Mouse (Mus musculus) common myeloid progenitor, adult 5-6 weeks (primary cell): Measurements from ENCODE around the gene Plekha5. TPM values are rescaled to one million over a fixed set of nuclear protein-coding genes. Genes with fewer than 3 reads are reported as not detected.
A peak's percentile ranks its signal among the peaks of the same experiment; 100 is the strongest.

Source experiments
- ATAC-seq: replicated peaks from 2 replicates; pipeline ENCODE4 v1.8.0; 2016; ENCODE audit warnings: low read depth, mild to moderate bottlenecking, moderate TSS enrichment, inconsistent platforms; ENCODE audit not compliant: poor library complexity, severe bottlenecking
- total RNA-seq: library from RNA; stranded (forward); fragments of 200-1000, 187-1606 nt; gene quantifications from 2 replicates; pipeline ENCODE4 v1.2.3, GENCODE M21; 2017

Plekha5 gene
- total RNA-seq: 15.6 and 15.7 TPM in 2 replicates

DNA sequence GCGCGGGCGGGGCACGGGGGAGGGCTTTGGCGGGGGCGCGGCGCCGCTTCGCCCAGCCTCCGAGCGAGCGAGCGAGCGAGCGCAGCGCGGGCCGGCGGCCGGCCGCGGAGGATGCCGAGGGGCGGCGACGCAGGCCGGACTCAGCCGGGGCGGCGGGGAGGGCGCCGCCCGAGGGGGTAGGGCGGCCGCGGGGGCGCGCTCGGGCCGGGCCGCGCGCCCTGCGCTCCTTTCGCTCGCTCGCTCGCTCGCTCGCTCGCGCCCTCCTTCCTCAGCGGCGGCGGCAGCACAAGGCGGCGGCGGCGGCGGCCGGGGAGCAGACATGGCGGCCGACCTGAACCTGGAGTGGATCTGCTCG is at the start of gene Plekha5:
Gene Plekha5 (plus strand): TSS at position 209 of the 355 bp plus-strand sequence.
- ATAC-seq: peak; percentile 52

DNA sequence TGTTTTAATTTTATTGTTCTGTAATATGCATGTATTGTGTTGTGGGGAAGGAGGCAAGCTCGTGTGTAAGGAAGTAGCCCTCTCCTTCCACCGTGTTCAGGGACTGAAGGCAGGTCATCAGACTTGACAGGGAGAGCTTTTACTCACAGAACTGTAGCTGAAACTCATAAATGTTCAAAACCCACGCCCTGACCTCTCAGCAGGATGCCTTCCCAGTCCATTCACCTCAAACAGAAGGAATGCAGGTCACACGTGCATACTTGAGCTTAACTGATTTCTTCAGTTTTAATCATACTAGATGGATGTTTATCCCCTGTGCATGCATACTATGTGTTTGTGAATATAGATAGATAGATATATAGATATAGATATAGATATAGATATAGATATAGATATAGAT is 48.2 kb upstream of the Plekha5 start:
- ATAC-seq: no peak

DNA sequence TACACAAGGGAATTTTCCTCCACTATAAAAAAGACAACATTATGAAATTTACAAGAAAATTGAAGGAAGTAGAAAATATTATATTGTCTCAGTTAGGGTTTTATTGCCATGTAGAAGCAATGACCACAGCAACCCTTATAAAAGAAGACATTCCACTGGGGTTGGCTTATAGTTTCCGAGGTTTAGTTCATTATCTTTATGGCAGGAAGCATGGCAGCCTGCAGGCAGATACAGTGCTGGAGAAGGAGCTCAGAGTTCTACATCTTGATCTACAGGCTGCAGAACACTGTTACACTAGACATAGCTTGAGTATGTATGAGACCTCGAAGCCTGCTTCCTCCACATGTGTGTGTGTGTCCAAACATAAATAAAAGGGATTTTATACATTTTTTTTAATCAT is 43.3 kb upstream of the Plekha5 start:
- peak; percentile 29; the same call in 1 of the 2 replicates for ATAC-seq

DNA sequence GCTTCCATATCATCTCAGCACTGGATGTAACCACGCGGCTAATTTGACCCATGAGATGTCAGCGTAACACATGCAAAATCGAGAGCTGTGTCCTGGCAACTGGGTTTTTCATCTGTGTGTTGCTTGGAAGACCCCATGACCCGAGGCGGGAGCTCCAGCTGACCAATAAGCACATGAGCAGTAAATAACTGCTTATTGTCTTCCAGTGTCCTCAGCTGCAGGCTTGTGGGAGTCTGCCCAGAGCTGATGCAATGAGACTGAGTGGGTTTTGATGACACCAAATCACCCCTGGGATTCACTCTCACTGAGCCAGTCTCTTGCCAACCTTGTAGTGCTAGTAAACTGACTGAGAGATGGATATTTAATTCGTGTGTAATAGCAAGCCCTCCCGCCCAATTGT is 42.7 kb upstream of the Plekha5 start:
- no peak for ATAC-seq

DNA sequence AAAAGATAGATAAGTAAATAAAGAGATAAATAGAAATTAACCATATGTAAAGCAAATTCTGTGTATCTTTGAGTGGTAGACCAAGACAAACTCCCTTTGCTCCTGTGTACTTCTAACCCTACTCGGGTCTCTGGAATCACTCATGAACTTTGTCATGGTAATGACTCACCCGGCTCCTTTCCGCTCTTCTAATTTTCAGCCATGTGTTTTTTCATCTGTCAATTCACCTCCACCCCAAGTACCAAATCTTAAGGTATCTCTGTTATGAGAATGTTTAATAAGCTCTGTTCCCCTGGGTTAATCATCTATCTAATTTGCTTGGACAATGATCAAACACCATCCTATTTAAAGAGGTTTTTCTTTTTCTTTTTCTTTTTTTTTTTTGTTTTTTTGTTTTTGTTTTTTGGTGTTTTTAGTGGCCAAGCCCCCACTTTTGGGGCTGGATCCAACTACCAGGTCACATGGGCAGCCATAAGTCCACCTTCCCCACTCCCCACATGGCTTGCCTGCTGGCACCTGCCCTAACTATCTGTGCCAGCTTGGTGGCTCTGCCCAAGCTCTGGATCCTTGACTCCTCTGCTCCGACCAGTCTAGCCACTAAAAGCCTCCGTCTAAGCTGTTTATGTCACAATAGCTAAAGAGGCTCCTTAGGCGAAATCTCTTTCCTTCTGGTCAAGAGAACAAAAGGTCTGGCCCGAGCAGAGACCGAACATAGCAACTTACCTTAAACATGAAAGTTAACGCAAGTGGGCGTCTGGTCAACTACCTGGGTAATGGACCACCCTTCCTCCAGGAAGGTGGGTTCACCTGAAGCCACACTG is 40.1 kb upstream of the Plekha5 start:
- no peak for ATAC-seq

DNA sequence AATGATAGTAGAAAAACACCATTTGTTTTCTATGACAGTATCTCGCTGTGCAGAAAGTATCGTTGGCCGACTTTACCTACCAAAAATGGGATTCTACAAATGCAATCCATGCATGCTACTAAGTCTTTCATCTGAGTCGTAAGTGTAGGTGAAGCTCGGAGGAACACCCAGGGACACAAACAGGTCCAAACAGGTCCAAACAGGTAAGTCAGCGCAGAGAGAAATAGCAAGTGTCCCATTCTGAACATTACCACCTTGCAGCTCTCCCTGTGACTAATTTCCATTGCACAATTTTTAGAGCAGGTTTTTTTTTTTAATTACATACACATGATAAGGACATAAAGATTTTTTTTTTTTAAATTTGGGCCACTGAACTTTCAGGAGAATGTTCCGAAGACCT is 27.2 kb upstream of the Plekha5 start:
- no peak for ATAC-seq

DNA sequence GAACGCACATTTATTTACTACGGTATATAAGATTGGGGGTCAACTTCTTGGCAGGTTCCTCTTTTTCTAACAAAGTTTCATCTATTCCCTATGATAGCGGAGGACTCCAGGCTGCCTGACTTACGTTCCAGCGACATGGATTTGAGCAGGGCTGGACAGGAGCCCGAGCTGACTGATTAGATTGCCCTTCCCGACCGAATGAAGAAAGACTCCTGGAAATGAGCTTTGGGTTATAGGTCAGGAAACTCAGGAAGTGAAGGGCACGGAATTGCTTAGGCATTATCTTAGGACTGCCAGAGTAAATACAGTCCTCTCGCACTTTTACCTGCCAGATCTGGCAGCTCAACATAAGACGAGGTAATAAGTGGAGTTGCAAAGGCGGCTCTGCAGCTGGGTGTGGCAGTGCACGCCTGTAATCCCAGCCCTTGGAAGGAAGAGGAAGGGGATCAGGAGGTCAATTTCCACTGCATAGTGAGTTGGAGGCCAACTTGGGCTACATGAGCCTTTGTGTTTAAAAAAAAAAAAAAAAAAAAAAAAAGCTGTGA is 21.0 kb upstream of the Plekha5 start:
- ATAC-seq: no peak

DNA sequence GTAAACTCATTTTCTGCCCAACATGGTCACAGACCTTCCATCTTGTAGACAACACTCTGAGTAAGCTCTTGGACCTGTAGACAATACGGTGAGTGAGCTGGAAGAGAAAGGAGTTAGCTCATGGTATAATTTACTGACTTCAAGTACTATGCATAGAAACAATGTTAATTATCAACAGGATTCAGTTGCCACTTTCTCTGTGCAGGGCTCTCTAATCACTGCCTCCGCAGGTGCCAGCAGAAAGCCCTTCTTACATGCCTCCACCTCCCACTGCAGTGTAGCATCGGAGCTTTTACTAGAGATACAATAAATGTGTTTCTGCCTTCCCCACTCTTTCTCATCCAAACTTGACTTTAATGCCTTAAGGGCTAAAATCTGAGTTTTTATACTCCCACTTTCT is 11.9 kb upstream of the Plekha5 start:
- no peak for ATAC-seq

DNA sequence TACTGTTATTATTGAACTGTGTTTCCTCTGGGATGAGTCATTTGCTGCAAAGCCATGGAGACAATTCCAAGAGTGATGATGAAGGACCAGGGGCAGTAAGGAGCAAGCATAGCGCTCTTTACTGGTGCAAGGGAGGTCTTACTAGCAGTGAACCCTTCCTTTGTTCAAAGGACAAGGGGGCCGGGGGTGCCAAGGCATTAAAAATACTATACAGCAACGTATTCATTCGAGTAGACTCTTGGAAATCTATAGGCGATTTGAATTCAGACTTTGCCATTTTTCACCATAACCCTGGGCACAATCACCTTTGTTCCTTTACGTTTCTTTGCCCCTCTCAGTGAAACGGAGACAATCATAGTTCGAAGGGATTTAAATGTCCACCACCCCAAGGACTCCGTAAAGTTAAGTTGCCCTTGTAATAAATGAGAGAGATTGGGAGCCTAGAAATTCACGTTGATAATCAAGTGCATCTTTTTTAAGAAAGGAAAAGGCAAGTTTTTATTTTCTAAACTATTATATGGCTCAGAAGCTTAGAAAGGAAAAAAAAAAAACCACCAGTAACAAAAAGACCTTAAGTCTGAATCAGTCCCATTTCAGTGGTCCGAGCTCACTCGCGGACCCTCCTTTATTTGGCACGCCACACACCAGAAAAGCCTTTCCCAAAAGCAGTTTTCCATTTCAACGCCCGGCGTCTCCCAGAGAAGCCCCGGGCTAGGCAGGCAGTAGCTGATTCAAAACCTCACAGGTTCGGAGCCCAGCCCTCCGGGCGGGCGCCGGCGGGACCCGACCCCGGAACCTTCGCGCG is 611 bp upstream of the Plekha5 start:
- no peak; the same call in 1 of the 2 replicates for ATAC-seq

DNA sequence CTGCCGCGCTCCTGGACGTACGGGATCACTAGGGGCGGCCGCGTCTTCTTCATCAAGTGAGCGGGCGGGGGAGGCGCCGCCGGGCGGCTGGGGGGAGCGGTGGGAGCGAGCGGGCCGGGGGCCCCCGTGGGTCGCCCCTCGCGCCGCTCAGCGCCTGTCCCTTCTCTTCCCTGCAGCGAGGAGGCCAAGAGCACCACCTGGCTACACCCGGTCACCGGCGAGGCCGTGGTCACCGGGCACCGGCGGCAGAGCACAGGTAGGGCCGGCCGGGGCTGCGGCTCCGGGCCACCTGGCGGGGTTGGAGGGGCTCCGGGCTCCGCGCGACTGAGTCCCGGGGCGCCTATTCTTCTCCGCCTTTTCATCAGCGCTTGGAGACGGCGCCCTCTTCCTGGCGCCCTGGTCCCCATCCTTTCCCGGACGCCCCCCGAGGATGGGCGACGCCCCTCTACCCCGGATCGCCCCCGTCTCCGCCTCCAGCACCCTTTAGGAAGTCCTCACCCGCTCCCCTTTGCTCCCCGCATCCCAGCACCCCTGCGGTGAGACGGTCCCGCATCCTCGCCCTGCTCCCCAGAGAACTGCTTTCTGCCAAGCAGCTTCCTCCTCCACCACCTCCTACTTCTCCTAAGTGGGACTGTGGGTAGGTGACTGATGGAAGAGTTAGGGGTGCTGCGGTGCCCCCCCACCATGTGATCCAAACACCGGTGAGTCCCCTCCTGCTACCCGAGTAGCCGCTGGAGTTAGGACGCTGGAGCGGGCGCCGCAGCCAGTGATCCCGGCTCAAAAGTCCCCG is 542 bp downstream of the Plekha5 start:
- ATAC-seq: peak; percentile 61

DNA sequence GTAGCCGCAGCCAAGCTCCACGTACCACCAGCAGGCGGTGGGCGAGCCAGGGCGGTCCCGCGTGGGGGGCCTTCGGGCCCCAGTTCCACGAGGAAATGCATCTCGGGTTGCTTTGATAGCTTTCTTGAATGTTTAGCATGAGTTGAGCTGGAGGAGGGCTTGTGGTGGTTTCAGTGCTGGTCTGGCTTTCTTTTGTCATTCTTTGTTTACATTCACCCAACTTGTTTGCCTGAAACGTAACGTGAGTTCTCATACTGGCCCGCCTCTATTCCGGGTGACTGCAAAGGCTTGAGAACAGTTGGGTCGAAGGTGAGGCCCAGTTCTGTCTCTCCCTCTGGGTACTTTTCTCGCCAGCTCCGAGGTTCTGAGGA is 1.1 kb downstream of the Plekha5 start:
- ATAC-seq: peak; percentile 61

DNA sequence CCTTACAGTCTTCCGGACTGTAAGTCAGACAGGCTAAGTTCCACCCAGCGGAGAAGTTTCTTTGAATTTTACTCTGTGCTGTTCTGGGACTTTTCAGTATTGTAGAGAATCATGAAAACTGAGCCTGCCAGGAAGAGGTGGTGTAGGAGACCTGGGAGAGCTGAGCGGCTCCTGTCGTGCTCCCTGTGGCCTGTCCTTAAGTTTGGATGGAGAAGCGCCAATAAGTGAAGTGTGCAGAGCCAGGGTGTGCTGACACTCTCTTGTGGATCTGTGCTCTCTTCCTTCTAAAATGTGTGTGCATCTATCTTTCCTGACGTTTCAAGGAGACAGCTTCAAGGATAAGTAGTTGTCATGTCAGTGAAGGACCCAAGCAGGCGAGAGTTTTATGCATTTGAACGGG is 5.4 kb downstream of the Plekha5 start:
- no peak for ATAC-seq

DNA sequence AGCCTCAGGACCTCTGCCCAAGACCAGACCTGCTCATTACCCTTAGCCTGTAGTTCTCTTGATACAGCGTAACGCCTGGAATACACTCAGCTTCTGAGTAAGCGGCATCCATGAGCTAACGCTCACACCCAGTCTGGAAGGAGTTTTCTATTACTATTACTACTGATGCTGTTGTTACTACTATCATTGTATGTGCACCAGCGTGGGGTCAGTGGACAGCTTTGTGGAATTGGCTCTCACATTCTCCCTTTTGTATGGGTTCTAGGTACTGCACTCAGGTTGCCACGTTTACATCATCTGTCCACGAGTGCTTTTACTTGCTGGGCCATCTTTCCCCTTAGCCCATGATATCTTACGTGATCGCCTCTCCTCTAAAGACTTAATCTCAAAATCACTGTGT is 8.5 kb downstream of the Plekha5 start:
- no peak for ATAC-seq

DNA sequence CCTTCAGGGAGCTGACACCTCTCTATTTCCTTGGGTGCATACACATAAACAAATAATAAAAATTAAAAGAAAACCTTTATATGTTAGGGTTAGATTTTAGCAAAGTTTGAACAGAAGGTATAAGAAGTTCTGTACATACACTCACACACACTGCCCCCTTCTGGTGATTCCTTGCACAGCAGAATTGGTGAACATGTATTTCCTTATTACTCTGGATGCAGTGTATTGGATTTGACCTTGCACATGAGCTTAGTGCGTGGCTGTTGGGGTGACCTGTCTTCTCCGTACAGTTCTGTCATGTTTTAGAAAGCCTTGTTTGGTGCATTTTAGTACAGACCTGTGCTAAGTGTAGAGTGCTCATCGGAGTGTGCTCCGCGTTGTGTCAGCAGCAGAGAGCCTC is 19.5 kb downstream of the Plekha5 start:
- peak; percentile 89 for ATAC-seq

DNA sequence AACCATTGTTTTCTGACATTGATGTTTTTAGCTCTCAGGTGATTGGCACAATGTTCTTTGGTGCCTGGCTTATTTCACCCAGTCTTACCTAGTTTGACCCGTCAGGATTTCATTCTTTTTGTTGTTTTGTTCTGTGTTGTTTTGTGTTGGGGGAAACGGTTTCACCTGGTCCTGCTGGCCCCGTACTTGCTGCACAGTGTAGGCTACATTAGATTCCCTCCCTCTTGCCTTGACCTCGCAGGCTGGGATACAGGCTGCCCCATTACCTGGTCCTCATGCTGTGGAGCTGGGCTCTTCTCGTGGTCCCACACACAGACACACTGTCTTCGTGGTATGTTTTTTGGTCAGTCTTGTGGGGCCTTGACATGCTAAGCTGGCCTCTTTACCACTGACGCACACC is 20.3 kb downstream of the Plekha5 start:
- no peak for ATAC-seq

DNA sequence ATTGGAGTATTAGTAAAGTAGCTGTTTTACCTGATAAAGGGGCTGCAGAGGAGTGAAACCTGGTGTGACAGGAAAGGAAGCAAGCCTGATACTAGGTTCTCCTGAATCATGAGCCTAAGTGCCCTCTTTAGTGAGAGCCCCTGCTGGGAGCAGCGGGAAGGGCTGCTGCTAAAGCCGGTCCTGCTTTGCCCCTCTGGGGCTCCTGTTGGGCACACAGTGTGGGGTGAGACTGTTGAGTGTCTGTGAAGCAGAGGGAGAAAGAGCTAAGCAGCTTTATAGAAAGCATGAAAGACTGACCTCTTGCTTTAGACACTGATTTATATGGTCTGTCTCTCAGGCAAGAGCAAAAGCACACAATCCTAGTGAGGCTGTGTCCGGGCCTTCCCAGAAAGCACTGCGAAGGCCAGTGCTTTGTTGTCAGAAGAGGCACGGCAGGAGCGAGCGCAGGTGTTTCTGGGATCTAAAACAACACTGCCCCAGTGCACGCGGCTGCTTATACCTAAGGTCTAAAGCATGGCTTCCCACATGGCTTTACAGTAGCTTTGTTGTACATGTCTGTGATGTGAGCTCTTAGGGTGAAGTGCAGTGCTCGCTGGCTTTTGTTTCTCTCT is 21.1 kb downstream of the Plekha5 start:
- no peak for ATAC-seq

DNA sequence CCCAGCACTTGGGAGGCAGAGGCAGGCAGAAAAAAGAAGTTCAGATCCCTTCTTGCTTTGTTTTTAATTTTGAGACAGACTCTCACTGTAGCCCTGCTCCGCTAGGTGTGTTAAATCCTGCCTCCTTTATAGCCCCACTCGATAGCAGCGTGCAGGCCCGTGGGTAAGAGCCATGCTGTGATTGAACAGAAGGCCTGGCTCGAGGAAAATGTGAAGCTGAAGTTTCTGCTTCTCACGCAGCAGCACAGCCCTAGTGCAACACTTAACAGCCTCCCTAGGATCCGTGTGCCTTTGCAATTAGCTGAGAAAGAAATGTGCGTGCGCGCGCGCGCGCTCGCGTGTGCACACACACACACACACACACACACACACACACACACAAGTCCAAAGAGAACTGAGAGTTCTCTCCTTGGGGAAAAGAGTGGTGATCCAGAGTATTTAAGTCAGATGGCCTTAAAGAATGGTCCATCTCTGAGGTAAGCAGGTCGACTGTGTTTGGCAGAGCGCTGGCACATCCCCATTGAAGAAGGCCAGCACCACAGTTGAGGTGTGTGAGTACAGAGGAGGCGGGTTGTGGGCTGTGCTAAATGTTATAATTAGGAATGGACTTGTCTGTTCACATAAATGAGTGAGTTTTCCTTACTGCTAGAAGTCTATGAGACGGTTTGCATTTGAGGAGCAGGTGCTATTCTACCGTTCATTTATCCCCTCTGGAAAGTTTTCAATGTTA is 24.3 kb downstream of the Plekha5 start:
- no peak for ATAC-seq

DNA sequence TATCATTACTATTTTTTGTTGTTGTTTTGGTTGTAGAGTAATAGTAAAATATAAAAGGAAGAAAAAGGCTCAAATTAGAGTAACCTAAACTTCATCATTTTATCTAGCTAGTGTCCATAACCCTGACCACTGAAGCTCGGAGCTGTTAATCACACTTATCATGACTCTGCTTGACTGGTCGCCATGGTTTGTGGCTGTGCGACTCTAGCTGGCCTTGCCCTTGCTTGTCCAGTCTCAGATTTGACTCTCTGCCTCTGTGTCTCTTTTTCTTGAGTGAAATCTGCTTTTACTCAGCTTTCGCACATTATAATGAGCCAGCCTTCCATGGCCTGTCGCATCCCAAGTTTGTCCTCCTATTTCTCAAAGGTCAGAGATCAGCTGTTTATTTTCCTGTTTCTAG is 26.8 kb downstream of the Plekha5 start:
- no peak for ATAC-seq

DNA sequence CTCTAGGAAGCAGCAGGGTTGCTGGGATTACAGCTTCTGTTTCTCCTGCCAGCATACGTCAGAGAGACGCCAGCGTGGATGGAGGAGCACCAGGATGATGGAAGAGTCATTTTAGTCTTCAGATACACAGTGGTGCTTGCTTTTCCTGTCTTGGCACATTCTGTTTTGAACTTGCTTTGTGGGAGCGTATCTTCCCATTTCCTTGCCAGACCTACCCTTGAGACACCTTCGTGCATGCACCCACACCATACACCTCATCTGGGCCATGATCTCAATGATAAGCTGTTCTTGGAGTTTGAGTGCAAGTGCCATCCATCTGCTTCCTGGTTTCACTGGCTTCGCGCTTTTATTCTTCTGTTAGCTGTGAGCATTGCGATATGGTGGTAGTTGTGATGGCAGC is 28.9 kb downstream of the Plekha5 start:
- ATAC-seq: no peak
